Mouse (Mus musculus) ES-Bruce4 (cell line): ENCODE measurements around the gene Med24. TPM values are rescaled to one million over a fixed set of nuclear protein-coding genes. Genes with fewer than 3 reads are reported as not detected.

Experiments
- H3K27ac ChIP-seq: 2 replicates; pipeline ENCODE4 v1.5.1; 2012; ENCODE audit warnings: low read length, inconsistent platforms; ENCODE audit not compliant: insufficient read depth
- H3K27me3 ChIP-seq: 2 replicates; pipeline ENCODE4 v1.6.1; 2012; ENCODE audit warnings: mild to moderate bottlenecking, low read length, inconsistent platforms; ENCODE audit not compliant: control insufficient read depth, poor library complexity, insufficient read depth, severe bottlenecking
- H3K36me3 ChIP-seq: 2 replicates; pipeline ENCODE4 v1.6.1; 2012; ENCODE audit warnings: inconsistent platforms, mild to moderate bottlenecking, low read length, moderate library complexity; ENCODE audit not compliant: control insufficient read depth, poor library complexity, insufficient read depth, severe bottlenecking
- H3K4me1 ChIP-seq: one replicate; pipeline ENCODE4 v1.8.1; 2011; ENCODE audit warnings: low read length; ENCODE audit not compliant: control insufficient read depth, insufficient read depth
- H3K4me3 ChIP-seq: 2 replicates; pipeline ENCODE4 v1.5.1; 2011; ENCODE audit warnings: low read depth, mild to moderate bottlenecking, low read length
- H3K9ac ChIP-seq: 2 replicates; pipeline ENCODE4 v1.6.1; 2012; ENCODE audit warnings: low read depth, mild to moderate bottlenecking, inconsistent platforms; ENCODE audit not compliant: poor library complexity, severe bottlenecking
- H3K9me3 ChIP-seq: replicated peaks from 2 replicates; pipeline ENCODE4 v1.6.1; 2012; ENCODE audit warnings: mild to moderate bottlenecking, low read length, inconsistent platforms; ENCODE audit not compliant: control insufficient read depth, poor library complexity, insufficient read depth, severe bottlenecking
- CTCF ChIP-seq: IDR thresholded peaks from one replicate; pipeline ENCODE4 v1.8.1; 2011; ENCODE audit warnings: low read depth, low read length
- EP300 ChIP-seq: IDR thresholded peaks from 2 replicates; pipeline ENCODE4 v1.6.1; 2011; ENCODE audit warnings: low read depth, low read length; ENCODE audit not compliant: insufficient read depth
- POLR2A ChIP-seq: IDR thresholded peaks from one replicate; pipeline ENCODE4 v1.8.1; 2011; ENCODE audit warnings: low read length; ENCODE audit not compliant: insufficient read depth
- polyA plus RNA-seq: library from polyadenylated mRNA; stranded (reverse); fragments of >200 nt; gene quantifications from 2 replicates; pipeline ENCODE4 v1.2.4, GENCODE M21; 2011; ENCODE audit warnings: low read depth; ENCODE audit not compliant: missing spikeins, insufficient read depth, insufficient read length

Gene Med24
- 83.5 and 85.8 TPM in 2 replicates for polyA plus RNA-seq

- no peak for TF ChIP-seq EP300
- TF ChIP-seq POLR2A: no peak
- no peak for TF ChIP-seq CTCF
- Histone ChIP-seq H3K4me3 (peak within 1 kb of the TSS; percentile 97), H3K27ac (no peak within 1 kb of the TSS), H3K9ac (peak within 1 kb of the TSS; percentile 71), H3K4me1 (no peaks in the 10 kb centered on the region), H3K27me3 (no peaks in the 10 kb centered on the region), H3K9me3 (0 out of 2 replicates have a peak, but pooled peaks cover 2% of the 10 kb centered on the region), H3K36me3 (peaks cover 9% of the 10 kb centered on the region)
These were observed at the start of gene Med24 for GRCm38 (mm10) chr11:98729119-98729588. TSS of gene Med24 (minus strand) at chr11:98729435.

DNA sequence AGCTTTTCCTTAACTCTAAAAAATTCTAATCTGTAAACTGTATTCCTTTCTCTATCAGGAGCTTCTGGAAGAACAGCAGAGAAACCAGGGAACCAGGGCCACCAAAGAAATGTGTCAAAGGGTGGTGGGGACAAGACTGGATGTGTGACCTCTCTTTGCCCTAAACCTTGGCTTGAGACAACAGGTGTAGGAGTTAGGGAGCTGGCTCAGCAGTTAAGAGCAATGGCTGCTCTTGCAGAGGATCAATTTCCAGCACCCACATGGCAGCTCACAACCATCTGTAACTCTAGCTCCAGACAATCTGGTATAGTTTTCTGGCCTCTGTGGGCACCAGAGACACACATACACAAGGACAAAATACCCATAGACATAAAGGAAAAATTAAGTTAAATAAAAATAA, 48.7 kb upstream of the Med24 start:
- no peak overlapping the region for H3K4me3 ChIP-seq
- TF ChIP-seq CTCF (no peak), POLR2A (no peak), EP300 (no peak)
- H3K36me3 ChIP-seq: no peaks in the 10 kb centered on the region
- no peaks in the 10 kb centered on the region for H3K9me3 ChIP-seq
- peaks cover 8% of the 10 kb centered on the region for H3K4me1 ChIP-seq
- no peak overlapping the region for H3K9ac ChIP-seq
- no peak overlapping the region for H3K27ac ChIP-seq
- no peaks in the 10 kb centered on the region for H3K27me3 ChIP-seq

- TF ChIP-seq POLR2A (peak; percentile 94), CTCF (no peak), EP300 (no peak)
- H3K4me3 ChIP-seq: peak overlapping the region; percentile 17
- peak overlapping the region; percentile 52 for H3K9ac ChIP-seq
- no peaks in the 10 kb centered on the region for H3K27me3 ChIP-seq
- peaks cover 4% of the 10 kb centered on the region for H3K4me1 ChIP-seq
- H3K36me3 ChIP-seq: no peaks in the 10 kb centered on the region
- H3K9me3 ChIP-seq: no peaks in the 10 kb centered on the region
- peak overlapping the region; percentile 91 for H3K27ac ChIP-seq
These were observed 47.8 kb upstream of the Med24 start for GRCm38 (mm10) chr11:98776843-98777590.

DNA sequence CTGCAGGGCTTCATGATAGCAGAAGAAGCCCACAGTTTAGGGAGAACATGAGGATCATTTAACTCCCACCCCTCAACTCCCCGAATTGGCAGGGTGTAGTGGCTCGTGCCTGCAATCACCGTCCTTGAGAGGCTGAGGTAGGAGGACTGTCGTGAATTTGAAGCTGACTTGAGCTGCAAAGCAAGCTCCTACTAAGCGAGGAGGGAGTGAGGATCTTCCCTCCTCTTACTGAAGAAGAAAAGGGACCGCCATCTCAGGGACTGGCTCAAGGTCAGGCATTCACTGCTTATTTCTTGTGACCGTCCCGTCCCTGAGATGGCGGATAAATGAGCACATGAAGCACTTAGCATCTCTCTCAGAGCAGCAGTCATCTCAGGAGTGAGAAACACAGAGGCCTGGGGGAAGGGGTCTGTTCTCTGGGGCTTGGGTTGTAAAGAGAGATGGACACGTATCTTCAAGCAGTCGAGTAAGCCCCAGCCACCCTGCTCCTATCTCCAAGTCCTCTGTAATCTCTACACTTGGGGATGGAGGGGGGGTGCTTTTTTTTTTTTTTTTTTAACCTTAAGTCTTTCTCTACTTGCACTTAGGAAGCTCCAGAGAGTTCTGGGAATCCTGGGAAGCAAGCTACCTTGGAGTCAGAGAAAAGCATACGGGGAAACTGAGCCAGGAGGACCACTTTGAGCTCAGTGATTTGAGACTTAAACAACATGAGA, 47.0 kb upstream of the Med24 start:
- Histone ChIP-seq H3K4me3 (0 out of 2 replicates have a peak overlapping the region, but pooled peaks have one; percentile 9), H3K9me3 (no peaks in the 10 kb centered on the region), H3K9ac (peak overlapping the region; percentile 52), H3K4me1 (peaks cover 3% of the 10 kb centered on the region), H3K36me3 (no peaks in the 10 kb centered on the region), H3K27me3 (no peaks in the 10 kb centered on the region), H3K27ac (peak overlapping the region; percentile 91)
- TF ChIP-seq EP300 (no peak), CTCF (no peak), POLR2A (no peak)

DNA sequence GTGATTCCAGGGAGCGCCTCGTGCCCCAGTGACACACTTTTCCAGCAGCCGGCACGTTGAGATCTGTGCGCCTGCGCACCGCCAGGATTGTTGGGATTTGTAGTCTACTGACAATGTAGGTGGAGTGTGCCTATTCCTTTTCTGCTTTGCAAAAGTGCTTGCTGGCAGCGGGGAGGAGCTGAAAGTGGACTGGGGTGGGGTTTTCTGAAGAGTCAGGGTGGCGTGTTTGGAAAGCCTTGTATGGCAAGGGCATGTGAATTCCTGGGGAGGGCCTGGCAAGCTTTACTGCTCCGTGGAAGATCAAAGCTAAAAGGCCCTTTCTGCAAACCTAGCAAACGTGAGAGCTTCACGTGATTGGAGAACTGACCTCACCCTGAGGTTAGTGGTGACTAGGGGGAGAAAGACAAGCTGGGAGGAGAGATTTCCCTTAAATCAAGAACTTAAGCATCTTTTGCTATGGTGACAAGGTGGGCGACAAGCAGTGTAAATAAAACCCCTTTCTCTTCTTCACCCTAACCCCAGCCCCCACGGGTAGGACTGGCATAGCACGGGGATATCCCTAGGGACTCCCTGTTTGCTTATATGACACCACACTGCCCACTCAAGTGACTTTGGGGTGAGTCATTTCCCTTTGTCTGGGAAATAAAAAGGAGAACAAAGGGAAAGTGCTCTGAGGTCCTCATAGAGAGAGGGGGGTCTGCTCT, 46.3 kb upstream of the Med24 start:
- H3K36me3 ChIP-seq: no peaks in the 10 kb centered on the region
- peak; percentile 62; the same call in 1 of the 2 replicates for TF ChIP-seq EP300
- no peak for TF ChIP-seq POLR2A
- no peak for TF ChIP-seq CTCF
- no peaks in the 10 kb centered on the region for H3K9me3 ChIP-seq
- H3K4me3 ChIP-seq: peak overlapping the region; percentile 54
- H3K9ac ChIP-seq: peak overlapping the region; percentile 52
- peak overlapping the region; percentile 91 for H3K27ac ChIP-seq
- H3K27me3 ChIP-seq: no peaks in the 10 kb centered on the region
- peaks cover 3% of the 10 kb centered on the region for H3K4me1 ChIP-seq
